In genomic region chr7:142394261-142395190, GRCm38 (mm10) we compare ENCODE assay signal across 15 mouse cellular contexts. TPM values are rescaled to one million over a fixed set of nuclear protein-coding genes. Genes with fewer than 3 reads are reported as not detected.
DNase-seq lines count a peak whose midpoint lies in the region; ATAC-seq and TF ChIP-seq lines count a peak whose summit lies in the region.
"Had no signal": no experiment of that assay in that cellular context is flagged by ENCODE, and none has a peak within 500 bp of the region (broad histone marks: within the 10 kb centered on the region; RNA-seq: fewer than 3 reads in every experiment).

No protein-coding gene starts in this region.

- peaks cover 27% of the 10 kb centered on the region for H3K4me1 ChIP-seq in bone marrow, adult 2 months (ENCODE audit: control insufficient read depth, insufficient read depth, low read length)
- peaks cover 36% of the 10 kb centered on the region for H3K4me1 ChIP-seq in liver, embryonic 11.5 days (replicated peaks; ENCODE audit: control insufficient read depth, insufficient read depth, low read length)
- H3K4me1 ChIP-seq: lung, embryonic 15.5 days had no signal

- peak; percentile 39 for DNase-seq in layer of hippocampus, adult 9-11 months
- no peak for DNase-seq in layer of hippocampus, postnatal 10 days (ENCODE audit: low spot score in 2 of 2)
- no peak for DNase-seq in liver, embryonic 11.5 days (ENCODE audit: low spot score)
- peak; percentile 41 for DNase-seq in splenic B cell, adult 2 months (ENCODE audit: low read depth, low spot score)
- DNase-seq in cerebellum, postnatal 14 days, result no peak
- DNase-seq in natural killer cell, adult 2 months (ENCODE audit: low spot score in 2 of 2), result no peak
- DNase-seq: thymus, adult 18-20 months had no signal

- H3K9ac ChIP-seq in liver, embryonic 11.5 days (ENCODE audit: low read depth, low read length), result no peak overlapping the region
- H3K9ac ChIP-seq: lung, embryonic 15.5 days had no signal

- H3K27ac ChIP-seq in bone marrow, adult 2 months (ENCODE audit: control insufficient read depth, insufficient read depth, low read depth, low read length, poor library complexity), result peak overlapping the region; percentile 40
- peak overlapping the region; percentile 33; the same call in 1 of the 2 replicates for H3K27ac ChIP-seq in liver, embryonic 11.5 days (ENCODE audit: low read depth, low read length)
- H3K27ac ChIP-seq: left cerebral cortex, adult 2 months; lung, embryonic 15.5 days had no signal

- H3K9me3 ChIP-seq in liver, embryonic 11.5 days (ENCODE audit: control insufficient read depth, low read length), result no peaks in the 10 kb centered on the region
- H3K9me3 ChIP-seq: forebrain, embryonic 10.5 days; lung, embryonic 15.5 days had no signal

- H3K4me2 ChIP-seq in liver, embryonic 11.5 days, result no peak overlapping the region
- H3K4me2 ChIP-seq: lung, embryonic 15.5 days had no signal

- H3K4me3 ChIP-seq in bone marrow, adult 2 months (replicated peaks; ENCODE audit: control insufficient read depth, low read depth, low read length), result no peak overlapping the region
- H3K4me3 ChIP-seq in liver, embryonic 11.5 days (ENCODE audit: low read depth, low read length), result no peak overlapping the region
- H3K4me3 ChIP-seq: forebrain, embryonic 10.5 days; left cerebral cortex, adult 2 months; lung, embryonic 15.5 days had no signal

- WGBS in bone marrow, adult 2 months, result 37% methylated on average over 6 of the region's 6 CpGs
- 62% methylated on average over 6 of the region's 6 CpGs for WGBS in liver, embryonic 11.5 days

- no peak for TF ChIP-seq POLR2A in bone marrow, adult 2 months (IDR thresholded peaks at IDR 0.05; ENCODE audit: borderline replicate concordance, control insufficient read depth, low read depth, low read length)

- no peak for TF ChIP-seq CTCF in bone marrow, adult 2 months (IDR thresholded peaks at IDR 0.05; ENCODE audit: control insufficient read depth, insufficient read depth, low read length)

- H3K27me3 ChIP-seq in liver, embryonic 11.5 days (replicated peaks; ENCODE audit: control insufficient read depth, insufficient read depth, low read length), result no peaks in the 10 kb centered on the region
- H3K27me3 ChIP-seq in splenic B cell, adult 2 months (ENCODE audit: control insufficient read depth, insufficient read depth, low read length, poor library complexity, severe bottlenecking), result no peaks in the 10 kb centered on the region
- H3K27me3 ChIP-seq: lung, embryonic 15.5 days had no signal

- no peak for ATAC-seq in liver, embryonic 11.5 days (replicated peaks; ENCODE audit: low FRiP score)

- H3K36me3 ChIP-seq in liver, embryonic 11.5 days (ENCODE audit: control insufficient read depth, insufficient read depth, low read length), result no peaks in the 10 kb centered on the region
- H3K36me3 ChIP-seq in splenic B cell, adult 2 months (ENCODE audit: control insufficient read depth, insufficient read depth, low read length, poor library complexity, severe bottlenecking), result no peaks in the 10 kb centered on the region
- H3K36me3 ChIP-seq: forebrain, embryonic 10.5 days; lung, embryonic 15.5 days had no signal

RNA-seq across cellular contexts. Expression of gene Ctsd, which starts 6.7 kb away (rescaled TPM):
- total RNA-seq in layer of hippocampus, postnatal 10 days (2021), result 100 to 1,000 TPM; 252 to 270 TPM
- 137 and 308 TPM in 2 replicates for polyA plus RNA-seq in bone marrow, adult 2 months (2011; ENCODE audit: insufficient read depth, insufficient read length, low replicate concordance, missing spikeins)
- polyA plus RNA-seq in liver, embryonic 11.5 days (2014; fragmentation: Nextera tagmentation; extraction: Ambion mirVana), result 316 and 340 TPM in 2 replicates

RNA-seq across cellular contexts. Expression of gene Gm49369, which starts 12.1 kb away (rescaled TPM):
- total RNA-seq in layer of hippocampus, postnatal 10 days (2021), result 1 to 10 TPM in 1 of 2 experiments, not detected in 1; 6.5 TPM
- polyA plus RNA-seq in bone marrow, adult 2 months (2011; ENCODE audit: insufficient read depth, insufficient read length, low replicate concordance, missing spikeins), result not detected in 2 replicates
- not detected in 2 replicates for polyA plus RNA-seq in liver, embryonic 11.5 days (2014; fragmentation: Nextera tagmentation; extraction: Ambion mirVana)
- total RNA-seq: midbrain, postnatal 0 days had no signal
- polyA plus RNA-seq: forebrain, embryonic 10.5 days; hindbrain, embryonic 11.5 days; kidney, embryonic 14.5 days; midbrain, postnatal 0 days had no signal

RNA-seq across cellular contexts. Expression of gene Ifitm10, which starts 21.0 kb away (rescaled TPM):
- 10 to 100 TPM; 21.0 to 24.6 TPM for total RNA-seq in layer of hippocampus, postnatal 10 days (2021)
- 1.6 and 6.2 TPM in 2 replicates for polyA plus RNA-seq in bone marrow, adult 2 months (2011; ENCODE audit: insufficient read depth, insufficient read length, low replicate concordance, missing spikeins)
- 1.8 and 2.4 TPM in 2 replicates for polyA plus RNA-seq in liver, embryonic 11.5 days (2014; fragmentation: Nextera tagmentation; extraction: Ambion mirVana)

RNA-seq across cellular contexts. Expression of gene Syt8, which starts 40.1 kb away (rescaled TPM):
- not detected for total RNA-seq in layer of hippocampus, postnatal 10 days (2021)
- polyA plus RNA-seq in bone marrow, adult 2 months (2011; ENCODE audit: insufficient read depth, insufficient read length, low replicate concordance, missing spikeins), result 2.5 TPM in 1 of 2 replicates, not detected in the other
- polyA plus RNA-seq in liver, embryonic 11.5 days (2014; fragmentation: Nextera tagmentation; extraction: Ambion mirVana), result 0.41 and 0.42 TPM in 2 replicates
- total RNA-seq: gastrocnemius, adult 18-20 months; left cerebral cortex, adult 2 months; midbrain, postnatal 0 days had no signal
- polyA plus RNA-seq: forebrain, embryonic 10.5 days; hindbrain, embryonic 11.5 days; kidney, embryonic 14.5 days; midbrain, postnatal 0 days had no signal

RNA-seq across cellular contexts. Expression of gene Tnni2, which starts 47.1 kb away (rescaled TPM):
- not detected for total RNA-seq in layer of hippocampus, postnatal 10 days (2021)
- 19.2 and 51.8 TPM in 2 replicates for polyA plus RNA-seq in bone marrow, adult 2 months (2011; ENCODE audit: insufficient read depth, insufficient read length, low replicate concordance, missing spikeins)
- 1.9 and 3.7 TPM in 2 replicates for polyA plus RNA-seq in liver, embryonic 11.5 days (2014; fragmentation: Nextera tagmentation; extraction: Ambion mirVana)
- total RNA-seq: midbrain, postnatal 0 days had no signal

Comparison
In these comparisons a context has a peak if more than half of its experiments do, and no peak if none do; other contexts are left out.
1. DNase-seq: peak in layer of hippocampus, adult 9-11 months (single experiment) and splenic B cell, adult 2 months (single experiment); none in layer of hippocampus, postnatal 10 days (0 of 2), liver, embryonic 11.5 days (single experiment), cerebellum, postnatal 14 days (0 of 2) and natural killer cell, adult 2 months (0 of 2).